Mouse (Mus musculus) lung, adult 2 months (tissue): Measurements from ENCODE around the gene Rgs7bp.

Experiments used
- CTCF ChIP-seq: fragments of 200-500 bp; IDR thresholded peaks from 2 replicates; pipeline ENCODE4 v1.5.1; 2011; ENCODE audit warnings: mild to moderate bottlenecking, low read length, control low read depth; ENCODE audit not compliant: insufficient read depth
- POLR2A ChIP-seq: fragments of 200-500 bp; IDR thresholded peaks from 2 replicates; pipeline ENCODE4 v1.6.1; 2011; ENCODE audit warnings: low read depth, mild to moderate bottlenecking, control low read depth, low read length, borderline replicate concordance; ENCODE audit errors: extremely low read depth

DNA sequence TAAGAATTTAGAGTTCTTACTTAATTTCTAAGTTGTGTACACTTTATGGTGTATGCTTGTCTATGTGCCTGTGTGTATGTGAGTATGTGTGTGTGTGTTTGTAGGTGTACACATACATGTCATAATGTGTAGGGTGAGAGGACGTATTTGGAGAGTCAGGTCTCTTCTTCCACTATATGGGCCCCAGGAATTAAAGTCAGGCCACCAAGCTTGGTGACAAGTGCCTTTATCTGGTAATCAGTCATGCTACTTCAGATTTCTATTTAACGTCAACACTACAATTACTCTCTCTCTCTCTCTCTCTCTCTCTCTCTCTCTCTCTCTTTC, 51.9 kb downstream of the Rgs7bp start:
- TF ChIP-seq CTCF (no peak), POLR2A (no peak)
